Mouse (Mus musculus) E14TG2a.4 (cell line): ENCODE measurements around the gene Tars2.
"Not testable (repeated sequence)": the region's sequence is repeated elsewhere in the genome, so short reads cannot be mapped to it uniquely, and the experiment has no call there.

ENCODE experiments used
- H3K27me3 ChIP-seq: 2 replicates; pipeline ENCODE4 v1.6.1; 2014; ENCODE audit warnings: low read length, control low read depth; ENCODE audit not compliant: insufficient read depth
- H3K36me3 ChIP-seq: 2 replicates; pipeline ENCODE4 v1.6.1; 2014; ENCODE audit warnings: low read length, control low read depth; ENCODE audit not compliant: insufficient read depth
- H3K4me1 ChIP-seq: replicated peaks from 2 replicates; pipeline ENCODE4 v1.6.1; 2014; ENCODE audit warnings: low read depth, low read length, control low read depth
- H3K4me3 ChIP-seq: replicated peaks from 2 replicates; pipeline ENCODE4 v1.5.1; 2014; ENCODE audit warnings: mild to moderate bottlenecking, low read length
- H3K9me3 ChIP-seq: 2 replicates; pipeline ENCODE4 v1.6.1; 2014; ENCODE audit warnings: low read length, control low read depth
- CTCF ChIP-seq: conservative IDR thresholded peaks from 2 replicates; pipeline ENCODE4 v1.5.1; 2014; ENCODE audit warnings: low read length
- NANOG ChIP-seq: IDR thresholded peaks from 2 replicates; pipeline ENCODE4 v1.6.1; 2014; ENCODE audit warnings: borderline replicate concordance, low read length, mixed read lengths
- POU5F1 ChIP-seq: IDR thresholded peaks from 2 replicates; pipeline ENCODE4 v1.6.1; 2014; ENCODE audit warnings: low read length, borderline replicate concordance

Tars2 gene

GRCm38 (mm10) chr3:95696360-95696759 is 63.6 kb downstream of the Tars2 start:
- Histone ChIP-seq H3K9me3 (no peaks in the 10 kb centered on the region), H3K36me3 (no peaks in the 10 kb centered on the region), H3K27me3 (no peaks in the 10 kb centered on the region), H3K4me3 (no peak overlapping the region), H3K4me1 (peaks cover 21% of the 10 kb centered on the region)
- TF ChIP-seq NANOG: no peak
- no peak for TF ChIP-seq CTCF
- TF ChIP-seq POU5F1: no peak

- Histone ChIP-seq H3K9me3 (no peaks in the 10 kb centered on the region), H3K36me3 (no peaks in the 10 kb centered on the region), H3K4me3 (no peak overlapping the region), H3K4me1 (peaks cover 15% of the 10 kb centered on the region), H3K27me3 (no peaks in the 10 kb centered on the region)
- TF ChIP-seq POU5F1 (no peak), NANOG (no peak), CTCF (no peak)
Measured at GRCm38 (mm10) chr3:95695796-95696195, 64.2 kb downstream of the Tars2 start.

GRCm38 (mm10) chr3:95694808-95695703 is 65.0 kb downstream of the Tars2 start:
- H3K4me3 ChIP-seq: no peak overlapping the region
- H3K4me1 ChIP-seq: peaks cover 13% of the 10 kb centered on the region
- no peaks in the 10 kb centered on the region for H3K36me3 ChIP-seq
- no peaks in the 10 kb centered on the region for H3K9me3 ChIP-seq
- no peaks in the 10 kb centered on the region for H3K27me3 ChIP-seq
- no peak for TF ChIP-seq CTCF
- no peak for TF ChIP-seq NANOG
- no peak for TF ChIP-seq POU5F1

- TF ChIP-seq POU5F1 (no peak), CTCF (no peak), NANOG (no peak)
- no peaks in the 10 kb centered on the region for H3K36me3 ChIP-seq
Measured at GRCm38 (mm10) chr3:95693821-95694807, 65.9 kb downstream of the Tars2 start.

GRCm38 (mm10) chr3:95692677-95693076 is 67.3 kb downstream of the Tars2 start:
- H3K27me3 ChIP-seq: peaks cover 13% of the 10 kb centered on the region
- no peak overlapping the region for H3K4me3 ChIP-seq
- no peaks in the 10 kb centered on the region for H3K9me3 ChIP-seq
- H3K36me3 ChIP-seq: no peaks in the 10 kb centered on the region
- peaks cover 27% of the 10 kb centered on the region for H3K4me1 ChIP-seq
- no peak for TF ChIP-seq NANOG
- no peak for TF ChIP-seq CTCF
- no peak for TF ChIP-seq POU5F1

More at GRCm38 (mm10) chr3:95693821-95694807, 65.9 kb downstream of the Tars2 start:
- Histone ChIP-seq H3K4me3 (no peak overlapping the region), H3K27me3 (0 out of 2 replicates have a peak, but pooled peaks cover 1% of the 10 kb centered on the region), H3K9me3 (no peaks in the 10 kb centered on the region), H3K4me1 (peaks cover 14% of the 10 kb centered on the region)

- peaks cover 47% of the 10 kb centered on the region for H3K4me1 ChIP-seq
- not testable (repeated sequence) for H3K36me3 ChIP-seq, H3K9me3 ChIP-seq, H3K4me3 ChIP-seq
- H3K27me3 ChIP-seq: peaks cover 29% of the 10 kb centered on the region
Measured at GRCm38 (mm10) chr3:95690552-95690951, 69.5 kb downstream of the Tars2 start.
